Mouse (Mus musculus): ENCODE measurements around the gene Nmi. TPM values are rescaled to one million over a fixed set of nuclear protein-coding genes. Genes with fewer than 3 reads are reported as not detected.
A peak's percentile ranks its signal among the peaks of the same experiment; 100 is the strongest.

Nmi gene
- polyA plus RNA-seq, 1 experiment from 2014 or later: 19.1 TPM

GRCm38 (mm10) chr2:51914944-51915680, 58.2 kb downstream of the Nmi start:
- DNase-seq (ENCODE audit: low read depth, low spot score): no peak
- peak; percentile 79 for ATAC-seq
- ChIA-PET CTCF (interaction anchor here (0.9 to 1.4 kb wide), 3 partner anchors 85 to 1600 kb away, joined by 3 read pairs; no protein-coding TSS in a partner anchor), POLR2A (interaction anchor here (0.6 kb wide), 1 partner anchor 419 kb away, joined by 3 read pairs; no protein-coding TSS in a partner anchor)
- TF ChIP-seq CTCF (IDR thresholded peaks at IDR 0.05): peak; percentile 91
- in situ Hi-C loops (cut with MboI; ENCODE audit: low pct_unique_long_range_greater_than_20kb): loop anchor here (5.0 kb wide), 2 partner anchors 768 to 1613 kb away; partner anchors contain the start of gene Rnd3
- H3K27me3 ChIP-seq: no peaks in the 10 kb centered on the region

- TF ChIP-seq CTCF (IDR thresholded peaks at IDR 0.05): no peak
- ChIA-PET CTCF (interaction anchor here (0.9 to 1.4 kb wide), 3 partner anchors 84 to 1599 kb away, joined by 3 read pairs; no protein-coding TSS in a partner anchor), POLR2A (interaction anchor here (0.6 kb wide), 1 partner anchor 419 kb away, joined by 3 read pairs; no protein-coding TSS in a partner anchor)
- in situ Hi-C loops (cut with MboI; ENCODE audit: low pct_unique_long_range_greater_than_20kb): loop anchor here (5.0 kb wide), 2 partner anchors 767 to 1612 kb away; partner anchors contain the start of gene Rnd3
- ATAC-seq (no peak), DNase-seq (ENCODE audit: low read depth, low spot score) (no peak)
- no peaks in the 10 kb centered on the region for H3K27me3 ChIP-seq
Observed at GRCm38 (mm10) chr2:51914532-51914931, 58.8 kb downstream of the Nmi start.

GRCm38 (mm10) chr2:51912740-51913139, 60.6 kb downstream of the Nmi start:
- no peak for DNase-seq (ENCODE audit: low read depth, low spot score)
- in situ Hi-C loops (cut with MboI; ENCODE audit: low pct_unique_long_range_greater_than_20kb): loop anchor here (5.0 kb wide), 2 partner anchors 765 to 1610 kb away; partner anchors contain the start of gene Rnd3
- CTCF ChIA-PET: no interaction called here
- POLR2A ChIA-PET: interaction anchor here (0.6 kb wide), 1 partner anchor 33 kb away, joined by 3 read pairs; no protein-coding TSS in a partner anchor
- no peak for TF ChIP-seq CTCF (IDR thresholded peaks at IDR 0.05)
- no peaks in the 10 kb centered on the region for H3K27me3 ChIP-seq
- ATAC-seq: no peak

GRCm38 (mm10) chr2:51911864-51912263, 61.4 kb downstream of the Nmi start:
- DNase-seq (ENCODE audit: low read depth, low spot score): no peak
- no peaks in the 10 kb centered on the region for H3K27me3 ChIP-seq
- POLR2A ChIA-PET: no interaction called here
- no peak for TF ChIP-seq CTCF (IDR thresholded peaks at IDR 0.05)
- in situ Hi-C loops (cut with MboI; ENCODE audit: low pct_unique_long_range_greater_than_20kb): loop anchor here (5.0 kb wide), 2 partner anchors 765 to 1610 kb away; partner anchors contain the start of gene Rnd3
- no peak for ATAC-seq
- CTCF ChIA-PET: no interaction called here

- in situ Hi-C loops (cut with MboI; ENCODE audit: low pct_unique_long_range_greater_than_20kb): no loop called here
- DNase-seq (ENCODE audit: low read depth, low spot score): no peak
Observed at GRCm38 (mm10) chr2:51907538-51908110, 65.7 kb downstream of the Nmi start.

GRCm38 (mm10) chr2:51905637-51906036, 67.7 kb downstream of the Nmi start:
- in situ Hi-C loops (cut with MboI; ENCODE audit: low pct_unique_long_range_greater_than_20kb): no loop called here
- CTCF ChIA-PET: no interaction called here
- POLR2A ChIA-PET: interaction anchor here (0.5 kb wide), 1 partner anchor 709 kb away, joined by 3 read pairs; no protein-coding TSS in a partner anchor
- H3K27me3 ChIP-seq: no peaks in the 10 kb centered on the region
- TF ChIP-seq CTCF (IDR thresholded peaks at IDR 0.05): no peak
- DNase-seq (ENCODE audit: low read depth, low spot score) (no peak), ATAC-seq (no peak)

More at GRCm38 (mm10) chr2:51907538-51908110, 65.7 kb downstream of the Nmi start:
- no peak for ATAC-seq
- no peak for TF ChIP-seq CTCF (IDR thresholded peaks at IDR 0.05)
- ChIA-PET POLR2A (no interaction called here), CTCF (no interaction called here)
- no peaks in the 10 kb centered on the region for H3K27me3 ChIP-seq

Other genes starting within 250 kb of the Nmi start
- gene Rbm43, start 38.3 kb downstream of the Nmi start, polyA plus RNA-seq (2021): 30.5 TPM
- not detected for gene Tnfaip6, start 64.5 kb upstream of the Nmi start, polyA plus RNA-seq (2021)
- gene Rif1, start 99.3 kb upstream of the Nmi start, polyA plus RNA-seq (2021): 22.8 TPM

Measured in Patski (cell line).